Mouse (Mus musculus) lung, adult 2 months (tissue): ENCODE measurements around the gene Sbk3.

Experiments used
- CTCF ChIP-seq: fragments of 200-500 bp; IDR thresholded peaks from 2 replicates; pipeline ENCODE4 v1.5.1; 2011; ENCODE audit warnings: mild to moderate bottlenecking, low read length, control low read depth; ENCODE audit not compliant: insufficient read depth
- POLR2A ChIP-seq: fragments of 200-500 bp; IDR thresholded peaks from 2 replicates; pipeline ENCODE4 v1.6.1; 2011; ENCODE audit warnings: low read depth, mild to moderate bottlenecking, control low read depth, low read length, borderline replicate concordance; ENCODE audit errors: extremely low read depth

DNA sequence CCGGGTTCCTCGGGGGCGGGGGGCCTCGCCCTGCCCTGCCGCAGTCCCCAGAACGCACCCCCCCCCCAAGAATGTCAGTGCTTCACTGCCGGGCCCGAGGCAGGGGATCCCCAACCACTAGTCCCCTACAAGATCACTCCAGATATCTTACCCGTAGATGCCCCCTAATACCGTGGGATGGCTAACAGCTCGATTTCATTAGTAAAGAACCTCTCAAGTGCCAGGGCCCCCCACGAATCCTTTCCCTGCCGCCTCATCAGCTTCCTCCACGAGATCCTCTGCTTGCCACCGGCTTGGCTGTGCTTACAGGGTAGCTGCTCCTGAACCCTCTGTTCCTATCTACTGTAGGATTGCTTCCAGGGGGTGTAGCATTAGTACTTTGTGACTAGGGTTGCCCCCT lies 49.7 kb upstream of the Sbk3 start:
- TF ChIP-seq CTCF (no peak), POLR2A (no peak)
